Mouse (Mus musculus): ENCODE data around the gene Surf4.

Surf4 gene

GRCm38 (mm10) chr2:26927745-26928476 lies 5.8 kb downstream of the Surf4 start:
- no peak for DNase-seq

GRCm38 (mm10) chr2:26921784-26922183 lies 11.9 kb downstream of the Surf4 start:
- no peak for DNase-seq

GRCm38 (mm10) chr2:26920190-26920855 lies 13.4 kb downstream of the Surf4 start:
- no peak for DNase-seq

GRCm38 (mm10) chr2:26919684-26920083 lies 14.0 kb downstream of the Surf4 start:
- DNase-seq, result no peak

- DNase-seq, result no peak
Observed at GRCm38 (mm10) chr2:26916738-26917137, 17.0 kb downstream of the Surf4 start.

- DNase-seq, result peak; percentile 77
Observed at GRCm38 (mm10) chr2:26915927-26916728, 17.6 kb downstream of the Surf4 start, which contains the start of the genes Surf2 and Surf1. Gene Surf2, plus strand, starts transcription at chr2:26916367. Gene Surf1, minus strand, starts transcription at chr2:26916530.

GRCm38 (mm10) chr2:26914148-26914941 lies 19.4 kb downstream of the Surf4 start:
- no peak for DNase-seq

- DNase-seq, result no peak
Observed at GRCm38 (mm10) chr2:26913416-26914147, 20.1 kb downstream of the Surf4 start.

- no peak for DNase-seq
Observed at GRCm38 (mm10) chr2:26912253-26912770, 21.4 kb downstream of the Surf4 start.

GRCm38 (mm10) chr2:26910994-26911765 lies 22.5 kb downstream of the Surf4 start:
- no peak for DNase-seq

- DNase-seq, result peak; percentile 100
Observed at GRCm38 (mm10) chr2:26910124-26910993, 23.4 kb downstream of the Surf4 start, which contains the start of the genes Med22 and Rpl7a. Gene Med22, minus strand, starts transcription at chr2:26910677. Gene Rpl7a, plus strand, starts transcription at chr2:26910764.

GRCm38 (mm10) chr2:26909387-26909784 lies 24.3 kb downstream of the Surf4 start:
- DNase-seq, result no peak

- DNase-seq, result no peak
Observed at GRCm38 (mm10) chr2:26908710-26909386, 24.9 kb downstream of the Surf4 start.

GRCm38 (mm10) chr2:26907109-26907508 lies 26.6 kb downstream of the Surf4 start:
- DNase-seq, result no peak

- DNase-seq, result no peak
Observed at GRCm38 (mm10) chr2:26906431-26906830, 27.3 kb downstream of the Surf4 start.

- DNase-seq, result no peak
Observed at GRCm38 (mm10) chr2:26905936-26906335, 27.8 kb downstream of the Surf4 start.

GRCm38 (mm10) chr2:26903311-26903710 lies 30.4 kb downstream of the Surf4 start:
- no peak for DNase-seq

- peak; percentile 89 for DNase-seq
Observed at GRCm38 (mm10) chr2:26902467-26903220, 31.1 kb downstream of the Surf4 start, which contains the start of gene Surf6. Gene Surf6, minus strand, starts transcription at chr2:26902879.
